Mouse (Mus musculus) limb, embryonic 13.5 days (tissue): ENCODE measurements around the gene Gpr157. TPM values are rescaled to one million over a fixed set of nuclear protein-coding genes. Genes with fewer than 3 reads are reported as not detected.

Source experiments
- ATAC-seq: fragments of 200-750 bp; cut with Nextera tagmentation; 2 replicates; pipeline ENCODE4 v1.8.0; 2017; ENCODE audit warnings: low read depth, moderate number of reproducible peaks, moderate TSS enrichment; ENCODE audit not compliant: low FRiP score
- H3K27ac ChIP-seq: fragments of 300-500 bp; sonication (generic); 2 replicates; pipeline ENCODE4 v1.5.1; 2015; ENCODE audit warnings: inconsistent platforms, mild to moderate bottlenecking, moderate library complexity
- H3K27me3 ChIP-seq: fragments of 300-500 bp; sonication (generic); 2 replicates; pipeline ENCODE4 v1.6.1; 2015; ENCODE audit warnings: mild to moderate bottlenecking, inconsistent platforms
- H3K36me3 ChIP-seq: fragments of 300-500 bp; sonication (generic); 2 replicates; pipeline ENCODE4 v1.6.1; 2015; ENCODE audit warnings: inconsistent platforms, mild to moderate bottlenecking, moderate library complexity
- H3K4me1 ChIP-seq: fragments of 300-500 bp; sonication (generic); 2 replicates; pipeline ENCODE4 v1.6.1; 2015; ENCODE audit warnings: inconsistent platforms
- H3K4me2 ChIP-seq: fragments of 300-500 bp; sonication (generic); replicated peaks from 2 replicates; pipeline ENCODE4 v1.6.1; 2015; ENCODE audit warnings: inconsistent platforms, mild to moderate bottlenecking, moderate library complexity
- H3K4me3 ChIP-seq: fragments of 300-500 bp; sonication (generic); 2 replicates; pipeline ENCODE4 v1.5.1; 2015; ENCODE audit warnings: moderate library complexity, mild to moderate bottlenecking, inconsistent platforms
- H3K9ac ChIP-seq: fragments of 300-500 bp; sonication (generic); 2 replicates; pipeline ENCODE4 v1.6.1; 2015; ENCODE audit warnings: mild to moderate bottlenecking, inconsistent platforms
- H3K9me3 ChIP-seq: fragments of 300-500 bp; sonication (generic); 2 replicates; pipeline ENCODE4 v1.6.1; 2016; ENCODE audit warnings: inconsistent platforms
- WGBS: fragments of 180-500 bp; shearing (Covaris S2); methylation state at CpG from one replicate; pipeline ENCODE4 v1.1.7; 2015; 5-methylcytosine and 5-hydroxymethylcytosine counted together
- polyA plus RNA-seq: library from polyadenylated mRNA; unstranded; fragments of >200 nt; fragmentation: Nextera tagmentation; extraction: Ambion mirVana; gene quantifications from 2 replicates; pipeline ENCODE4 v1.2.1, GENCODE M21; 2015

Gene Gpr157
- polyA plus RNA-seq, 1 experiment from 2014 or later = 1.2 TPM

DNA sequence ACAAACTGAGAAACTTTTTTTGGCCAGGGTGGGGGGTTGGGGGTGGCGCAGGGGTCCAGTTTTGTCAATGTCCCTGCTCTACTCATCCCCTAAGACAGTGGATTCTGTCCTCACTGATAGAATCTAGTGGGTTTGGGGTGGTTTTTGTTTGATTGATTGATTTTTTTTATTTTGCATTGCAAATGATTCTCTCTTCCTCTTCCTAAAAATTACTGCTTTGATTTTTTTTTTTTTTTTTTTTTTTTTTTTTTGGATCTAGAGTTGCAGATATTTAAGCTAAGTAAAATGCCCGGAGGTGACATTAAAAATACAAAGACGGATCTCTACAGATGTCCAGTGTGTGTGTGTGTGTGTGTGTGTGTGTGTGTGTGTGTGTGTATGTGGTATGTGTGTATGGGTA, 34.8 kb upstream of the Gpr157 start:
- H3K9ac ChIP-seq = no peak overlapping the region
- no peaks in the 10 kb centered on the region for H3K9me3 ChIP-seq
- H3K4me1 ChIP-seq = peaks cover 23% of the 10 kb centered on the region
- no peaks in the 10 kb centered on the region; the same call in 1 of the 2 replicates for H3K36me3 ChIP-seq
- H3K27ac ChIP-seq = no peak overlapping the region
- WGBS = 82% methylated on average over 3 of the region's 3 CpGs
- ATAC-seq = no peak
- H3K4me3 ChIP-seq = no peak overlapping the region
- H3K4me2 ChIP-seq = no peak overlapping the region
- H3K27me3 ChIP-seq = peaks cover 45% of the 10 kb centered on the region

DNA sequence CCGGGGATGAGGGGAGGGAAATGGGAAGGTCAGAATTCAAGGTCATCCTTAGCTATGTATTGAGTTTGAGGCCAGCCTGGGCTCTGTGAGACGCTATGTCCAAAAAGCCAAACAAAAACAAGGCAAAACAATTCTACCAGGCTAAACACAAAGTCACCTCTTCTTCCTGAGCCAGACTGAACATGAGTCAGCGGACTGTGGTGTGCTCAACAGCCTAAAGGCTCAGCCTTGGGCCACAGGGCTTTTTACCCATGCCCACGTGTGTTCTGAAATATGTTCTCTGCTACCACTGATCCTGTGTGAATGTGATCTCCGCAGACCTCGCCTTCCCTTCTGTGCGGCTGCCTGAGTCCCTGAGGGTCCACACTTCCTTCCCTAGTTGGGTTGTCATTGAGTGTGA, 31.0 kb upstream of the Gpr157 start:
- no peak for ATAC-seq
- no peak overlapping the region for H3K27ac ChIP-seq
- no peak overlapping the region for H3K9ac ChIP-seq
- WGBS = 84% methylated on average over 7 of the region's 7 CpGs
- no peaks in the 10 kb centered on the region for H3K9me3 ChIP-seq
- H3K4me2 ChIP-seq = no peak overlapping the region
- H3K4me3 ChIP-seq = no peak overlapping the region
- peaks cover 18% of the 10 kb centered on the region for H3K4me1 ChIP-seq
- peaks cover 7% of the 10 kb centered on the region for H3K27me3 ChIP-seq
- H3K36me3 ChIP-seq = no peaks in the 10 kb centered on the region; the same call in 1 of the 2 replicates

DNA sequence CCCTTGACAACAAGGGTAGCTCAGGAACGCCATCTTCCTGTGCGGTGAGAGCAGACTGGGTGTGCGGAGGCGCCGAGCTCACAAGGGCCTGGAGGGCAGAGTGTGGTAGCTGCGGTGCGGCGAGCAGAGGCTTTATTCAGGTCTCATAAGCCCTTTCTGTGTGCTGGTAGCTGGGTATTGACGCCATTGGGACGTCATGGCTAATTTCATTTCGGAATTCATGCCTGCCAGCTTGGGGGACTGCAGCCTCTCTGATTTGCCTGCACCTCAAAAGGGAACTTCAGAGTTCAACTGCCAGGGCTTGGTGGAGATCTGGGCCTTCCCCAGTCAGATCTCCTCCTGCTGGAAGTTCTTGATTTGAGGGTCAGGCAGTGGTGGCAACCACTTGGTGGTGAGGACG, 29.4 kb upstream of the Gpr157 start:
- Histone ChIP-seq H3K27ac (no peak overlapping the region), H3K9me3 (no peaks in the 10 kb centered on the region), H3K4me1 (peaks cover 19% of the 10 kb centered on the region), H3K27me3 (no peaks in the 10 kb centered on the region), H3K9ac (no peak overlapping the region), H3K4me2 (no peak overlapping the region), H3K4me3 (no peak overlapping the region), H3K36me3 (no peaks in the 10 kb centered on the region; the same call in 1 of the 2 replicates)
- 93% methylated on average over 12 of the region's 12 CpGs for WGBS
- no peak for ATAC-seq

DNA sequence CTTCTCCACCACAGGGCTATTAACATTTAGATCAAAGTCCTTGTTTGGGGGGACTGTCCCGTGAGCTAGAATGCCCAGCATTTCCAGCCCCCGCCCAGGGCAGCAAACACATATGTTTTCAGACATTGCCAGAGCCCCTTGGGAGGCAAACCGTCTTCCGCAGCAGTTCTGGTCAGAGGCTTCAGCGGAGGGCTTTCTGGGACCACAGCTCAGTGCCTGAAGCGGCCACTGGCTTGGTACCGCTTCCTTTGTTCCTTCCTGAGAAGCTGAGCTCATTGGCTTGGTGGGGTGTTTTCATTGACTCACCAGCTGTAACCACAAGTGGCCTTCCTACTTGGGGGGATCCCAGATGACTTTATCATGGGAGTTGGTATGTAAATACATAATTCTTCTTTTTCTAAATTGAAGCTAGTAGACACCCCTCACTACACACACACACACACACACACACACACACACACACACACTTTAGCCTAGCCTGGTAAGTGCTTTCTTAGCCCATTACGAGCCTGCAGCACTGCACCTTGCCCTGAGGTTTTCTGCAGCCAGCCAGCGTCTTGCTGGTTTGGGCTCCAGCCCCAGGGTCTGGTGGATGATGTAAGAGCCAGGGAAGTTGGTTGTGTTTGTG, 27.2 kb upstream of the Gpr157 start:
- WGBS = 31% methylated on average over 9 of the region's 9 CpGs
- no peaks in the 10 kb centered on the region; the same call in 1 of the 2 replicates for H3K36me3 ChIP-seq
- ATAC-seq = no peak
- H3K4me2 ChIP-seq = no peak overlapping the region
- H3K27ac ChIP-seq = peak overlapping the region; percentile 39; the same call in 1 of the 2 replicates
- H3K9ac ChIP-seq = peak overlapping the region; percentile 25; the same call in 1 of the 2 replicates
- no peaks in the 10 kb centered on the region for H3K9me3 ChIP-seq
- H3K4me3 ChIP-seq = no peak overlapping the region
- peaks cover 19% of the 10 kb centered on the region for H3K4me1 ChIP-seq
- H3K27me3 ChIP-seq = no peaks in the 10 kb centered on the region

DNA sequence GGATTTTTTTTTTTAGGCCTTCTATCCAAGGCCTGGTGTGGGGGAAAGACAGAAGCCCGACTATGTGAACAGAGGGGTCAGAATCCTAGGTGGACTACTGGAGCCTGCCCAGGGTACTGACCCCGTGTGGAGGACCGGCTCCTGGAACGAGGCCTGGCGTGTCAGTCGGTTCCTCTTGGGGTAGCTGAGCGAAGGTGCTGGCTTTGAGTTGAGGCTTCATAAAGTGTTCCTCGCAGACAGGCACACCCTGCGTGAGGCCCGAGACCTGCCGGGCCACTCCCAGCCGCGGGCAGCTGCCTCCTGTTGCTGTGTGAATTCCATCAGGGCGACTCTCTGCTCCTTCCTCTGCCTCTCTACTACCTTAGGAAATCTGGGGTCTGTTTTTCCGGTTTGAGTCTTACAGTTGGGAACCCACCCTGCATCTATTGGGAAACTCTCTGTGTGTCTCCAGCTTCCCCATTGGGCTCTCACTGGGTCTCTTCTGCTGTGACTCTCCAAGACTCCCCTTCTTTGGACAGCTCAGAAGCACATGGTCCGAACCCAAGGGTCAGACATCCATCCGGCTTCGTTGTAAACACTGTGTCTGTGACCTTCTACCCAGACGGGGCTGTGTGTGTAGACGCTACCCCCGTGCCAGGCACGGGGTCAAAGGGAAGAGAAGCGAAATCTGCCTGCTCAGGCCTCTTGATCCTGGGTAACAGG, 26.5 kb upstream of the Gpr157 start:
- no peaks in the 10 kb centered on the region; the same call in 1 of the 2 replicates for H3K36me3 ChIP-seq
- H3K9ac ChIP-seq = 0 out of 2 replicates have a peak overlapping the region, but pooled peaks have one; percentile 19
- H3K4me1 ChIP-seq = peaks cover 19% of the 10 kb centered on the region
- H3K4me3 ChIP-seq = no peak overlapping the region
- WGBS = 63% methylated on average over 23 of the region's 23 CpGs
- H3K27me3 ChIP-seq = no peaks in the 10 kb centered on the region
- no peaks in the 10 kb centered on the region for H3K9me3 ChIP-seq
- no peak for ATAC-seq
- no peak overlapping the region for H3K4me2 ChIP-seq
- H3K27ac ChIP-seq = peak overlapping the region; percentile 39; the same call in 1 of the 2 replicates

DNA sequence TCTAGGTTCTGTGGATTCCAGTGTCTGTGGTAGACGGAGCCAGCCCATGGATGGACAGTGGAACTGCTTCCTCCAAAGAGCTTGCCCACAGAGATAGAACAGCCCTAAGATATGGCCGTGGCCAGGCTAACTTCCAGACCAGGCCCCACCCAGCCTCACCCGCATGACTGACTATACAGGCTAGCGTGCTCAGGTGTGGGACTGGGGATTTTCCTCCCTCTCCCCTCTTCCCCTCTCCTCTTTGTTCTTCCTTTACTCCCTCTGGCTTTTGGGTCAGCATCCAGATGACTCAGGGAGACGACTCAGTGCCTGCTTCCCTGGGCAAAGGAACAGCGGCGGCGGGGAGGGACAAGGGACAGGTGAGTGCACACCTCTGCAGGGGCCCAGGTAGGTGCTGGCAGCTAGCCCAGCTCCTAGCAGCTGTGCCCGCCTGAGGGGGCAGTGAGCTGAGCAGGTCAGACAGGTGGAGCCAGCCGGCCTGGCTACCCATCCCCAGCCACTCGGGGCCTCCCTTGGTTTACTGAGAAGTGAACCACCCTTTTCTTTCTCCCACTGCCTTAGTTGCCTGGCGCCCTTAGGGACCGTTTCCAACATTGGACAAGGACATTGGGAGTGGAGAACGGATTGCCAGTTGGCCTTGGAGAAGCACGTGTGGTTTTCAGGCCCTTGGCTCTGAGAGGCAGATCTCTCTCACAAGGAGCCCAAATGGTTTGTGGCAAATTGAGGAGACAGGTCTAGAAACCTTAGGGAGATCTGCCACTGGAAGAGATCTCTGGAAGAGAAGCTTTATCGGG, 25.5 kb upstream of the Gpr157 start:
- H3K4me3 ChIP-seq = no peak overlapping the region
- peaks cover 19% of the 10 kb centered on the region for H3K4me1 ChIP-seq
- no peak overlapping the region for H3K9ac ChIP-seq
- H3K27me3 ChIP-seq = no peaks in the 10 kb centered on the region
- no peaks in the 10 kb centered on the region; the same call in 1 of the 2 replicates for H3K36me3 ChIP-seq
- no peaks in the 10 kb centered on the region for H3K9me3 ChIP-seq
- no peak for ATAC-seq
- no peak overlapping the region; the same call in 1 of the 2 replicates for H3K27ac ChIP-seq
- H3K4me2 ChIP-seq = no peak overlapping the region
- WGBS = 76% methylated on average over 16 of the region's 16 CpGs

DNA sequence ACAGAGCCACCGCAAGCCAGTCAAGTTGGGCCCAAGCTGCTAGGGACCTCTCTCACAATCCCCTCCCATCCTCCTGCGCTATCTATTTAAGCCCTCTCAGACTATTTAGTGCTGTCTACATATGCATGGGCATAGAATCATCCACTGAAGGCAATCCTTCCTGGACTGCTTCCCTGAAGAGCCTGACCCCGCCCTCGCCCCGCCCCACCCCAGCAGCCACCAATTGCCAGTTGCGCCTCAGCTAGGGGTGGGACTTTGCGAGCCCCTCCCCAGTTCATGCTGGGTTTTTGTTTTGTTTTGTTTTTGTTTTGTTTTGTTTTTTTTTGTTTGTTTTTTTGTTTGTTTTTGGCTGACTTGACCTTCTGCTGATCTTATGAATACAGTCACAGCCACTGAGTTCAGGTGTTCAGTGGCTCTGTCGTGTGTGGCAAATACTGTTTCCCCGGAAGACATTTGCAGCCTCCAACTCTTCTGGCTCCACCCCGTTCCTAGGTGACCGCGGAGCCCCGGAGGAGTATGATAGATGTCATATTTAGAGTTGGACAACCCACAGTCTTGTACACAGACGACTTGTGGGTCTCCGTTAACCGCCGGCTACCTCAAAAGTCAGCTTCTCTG, 20.4 kb upstream of the Gpr157 start:
- H3K36me3 ChIP-seq = no peaks in the 10 kb centered on the region
- H3K27me3 ChIP-seq = no peaks in the 10 kb centered on the region
- no peak for ATAC-seq
- no peak overlapping the region for H3K4me2 ChIP-seq
- 80% methylated on average over 17 of the region's 17 CpGs for WGBS
- H3K4me1 ChIP-seq = peaks cover 8% of the 10 kb centered on the region
- H3K27ac ChIP-seq = no peak overlapping the region
- no peaks in the 10 kb centered on the region for H3K9me3 ChIP-seq
- H3K9ac ChIP-seq = no peak overlapping the region
- H3K4me3 ChIP-seq = no peak overlapping the region

DNA sequence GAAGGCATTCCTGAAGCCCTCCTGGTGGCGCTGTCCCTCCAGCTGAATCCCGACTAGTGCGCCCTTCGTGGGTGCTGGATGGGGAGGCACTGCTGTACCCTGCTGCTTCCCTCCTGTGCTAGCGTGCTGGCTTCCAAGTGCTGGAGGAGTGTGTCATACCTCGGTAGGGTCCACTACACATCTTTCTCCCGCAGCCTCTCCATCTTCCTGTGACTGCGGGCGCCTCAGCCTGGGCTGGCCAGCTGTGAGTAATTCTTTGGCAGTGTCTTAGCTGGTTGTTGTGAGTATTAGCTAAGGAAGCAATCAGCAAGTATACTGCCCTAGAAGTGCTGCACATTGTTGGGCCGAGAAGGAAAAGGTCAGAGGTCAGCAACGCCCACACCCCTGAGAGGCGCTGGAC, 18.9 kb upstream of the Gpr157 start:
- H3K9ac ChIP-seq = no peak overlapping the region
- no peaks in the 10 kb centered on the region for H3K27me3 ChIP-seq
- no peak overlapping the region for H3K27ac ChIP-seq
- no peak overlapping the region for H3K4me2 ChIP-seq
- WGBS = 69% methylated on average over 12 of the region's 12 CpGs
- H3K4me3 ChIP-seq = no peak overlapping the region
- no peak for ATAC-seq
- no peaks in the 10 kb centered on the region for H3K9me3 ChIP-seq
- H3K4me1 ChIP-seq = peaks cover 8% of the 10 kb centered on the region
- H3K36me3 ChIP-seq = no peaks in the 10 kb centered on the region

DNA sequence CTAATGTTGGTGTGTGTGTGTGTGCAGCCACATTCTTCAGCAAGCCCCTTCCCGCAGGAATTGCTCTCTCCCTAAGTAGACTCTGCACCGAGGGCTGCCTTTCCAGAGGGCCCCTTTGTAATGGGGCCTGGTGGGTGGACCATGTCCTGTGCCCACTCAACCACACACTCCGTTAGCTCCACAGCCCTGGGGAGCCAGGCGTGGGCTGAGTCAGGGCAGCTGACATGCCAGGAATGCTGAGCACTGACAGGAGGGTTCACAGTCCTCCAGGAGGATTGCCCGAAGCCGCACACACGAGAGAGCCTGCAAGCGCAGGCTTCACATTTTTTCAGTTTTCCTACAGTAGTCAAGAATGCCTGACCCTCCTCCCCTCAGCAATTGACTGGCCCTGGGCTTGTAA, 17.0 kb upstream of the Gpr157 start:
- WGBS = 42% methylated on average over 8 of the region's 8 CpGs
- no peak overlapping the region for H3K4me2 ChIP-seq

DNA sequence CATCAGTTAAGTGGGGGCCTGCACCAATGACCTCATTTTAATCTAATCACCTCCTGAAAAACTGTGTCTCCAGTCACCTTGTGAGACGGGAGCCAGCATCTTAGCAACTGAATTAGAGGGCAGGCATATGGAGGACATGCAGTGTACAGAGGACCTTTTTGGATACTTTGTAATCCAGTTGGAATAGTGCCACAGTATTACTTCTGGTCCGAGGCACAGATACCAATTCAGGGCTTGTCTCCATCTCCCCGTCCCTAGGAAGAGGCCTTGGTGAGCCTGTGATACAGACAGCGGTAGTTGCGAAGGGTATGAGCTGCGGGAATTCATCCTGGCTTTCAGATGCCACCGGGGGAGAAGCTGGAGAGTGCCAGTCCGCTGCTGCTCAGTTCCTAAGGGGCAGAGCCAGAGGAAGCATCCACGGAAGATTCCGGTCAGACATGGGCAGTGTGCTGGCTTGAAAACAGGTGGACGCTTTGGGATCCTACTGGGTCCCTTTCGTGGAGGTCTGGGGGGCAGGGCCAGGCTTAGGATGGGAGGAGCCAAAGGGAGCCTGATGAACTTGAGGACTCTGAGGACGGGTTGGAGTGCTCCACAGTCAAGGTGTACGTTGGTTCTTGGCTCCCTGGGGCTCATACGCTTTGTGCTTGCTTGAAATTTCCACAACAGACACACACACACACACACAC, 14.6 kb upstream of the Gpr157 start:
- no peak for ATAC-seq
- H3K27ac ChIP-seq = no peak overlapping the region
- H3K9me3 ChIP-seq = no peaks in the 10 kb centered on the region
- WGBS = 54% methylated on average over 15 of the region's 15 CpGs
- peaks cover 8% of the 10 kb centered on the region for H3K4me1 ChIP-seq
- H3K27me3 ChIP-seq = no peaks in the 10 kb centered on the region
- no peaks in the 10 kb centered on the region for H3K36me3 ChIP-seq
- no peak overlapping the region for H3K9ac ChIP-seq
- H3K4me2 ChIP-seq = no peak overlapping the region
- H3K4me3 ChIP-seq = no peak overlapping the region

More for the DNA sequence above, 17.0 kb upstream of the Gpr157 start:
- H3K9me3 ChIP-seq = no peaks in the 10 kb centered on the region
- peaks cover 8% of the 10 kb centered on the region for H3K4me1 ChIP-seq
- H3K27me3 ChIP-seq = no peaks in the 10 kb centered on the region
- no peak overlapping the region for H3K9ac ChIP-seq
- H3K4me3 ChIP-seq = no peak overlapping the region
- no peak for ATAC-seq
- H3K27ac ChIP-seq = no peak overlapping the region
- H3K36me3 ChIP-seq = no peaks in the 10 kb centered on the region

DNA sequence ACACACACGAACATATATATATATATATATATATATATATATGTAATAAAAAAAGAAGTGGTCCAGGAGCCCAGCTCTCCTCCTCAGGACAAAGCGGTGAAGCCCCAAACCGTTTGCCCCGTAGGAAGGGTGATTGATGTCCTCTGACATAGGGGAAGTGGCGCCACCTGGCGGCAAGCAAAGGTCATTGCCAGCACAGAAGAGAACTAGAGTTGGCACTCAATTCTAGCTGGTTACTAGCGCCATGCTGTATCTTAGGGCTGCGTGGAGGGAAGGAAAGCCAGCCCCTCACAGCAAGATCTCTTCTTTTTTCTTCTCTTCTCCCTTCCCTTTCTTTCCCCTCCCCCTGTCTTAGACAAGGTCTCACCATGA, 14.1 kb upstream of the Gpr157 start:
- Histone ChIP-seq H3K4me2 (no peak overlapping the region), H3K27me3 (no peaks in the 10 kb centered on the region), H3K9ac (no peak overlapping the region), H3K9me3 (no peaks in the 10 kb centered on the region), H3K4me3 (no peak overlapping the region), H3K27ac (no peak overlapping the region), H3K4me1 (peaks cover 8% of the 10 kb centered on the region), H3K36me3 (no peaks in the 10 kb centered on the region)
- ATAC-seq = no peak
- 19% methylated on average over 8 of the region's 8 CpGs for WGBS
